Mouse (Mus musculus) MEL (cell line): ENCODE results near the gene Fam69a. TPM values are rescaled to one million over a fixed set of nuclear protein-coding genes. Genes with fewer than 3 reads are reported as not detected.

Experiments used
- DNase-seq: peaks from one replicate; pipeline ENCODE4 v3.0.0; 2011; ENCODE audit warnings: low read depth, low spot score
- H3K27ac ChIP-seq: 2 replicates; pipeline ENCODE4 v1.5.1; 2012; ENCODE audit warnings: low read depth, mild to moderate bottlenecking, control low read depth, low read length, moderate library complexity; ENCODE audit not compliant: control insufficient read depth
- H3K27me3 ChIP-seq, 2 experiments: fragments of 150-350 bp in 1 of 2; sonication (generic) in 1 of 2; 2 replicates each; pipeline ENCODE4 v1.6.1; 2012; ENCODE audit warnings: low read length in 2 of 2, mild to moderate bottlenecking in 2 of 2, improper control_type of control experiment in 1 of 2, moderate library complexity in 1 of 2; ENCODE audit not compliant: insufficient read depth in 2 of 2, control insufficient read depth in 1 of 2
- H3K36me3 ChIP-seq, 2 experiments: 2 replicates each; pipeline ENCODE4 v1.6.1; 2012 to 2014; ENCODE audit warnings: low read length in 2 of 2, improper control_type of control experiment in 1 of 2, inconsistent platforms in 1 of 2, mild to moderate bottlenecking in 1 of 2; ENCODE audit not compliant: insufficient read depth in 2 of 2, control insufficient read depth in 1 of 2
- H3K4me1 ChIP-seq, 2 experiments: fragments of 150-350 bp in 1 of 2; sonication (generic) in 1 of 2; 2 replicates each; pipeline ENCODE4 v1.6.1; 2012; ENCODE audit warnings: low read length in 2 of 2, improper control_type of control experiment in 1 of 2, mild to moderate bottlenecking in 1 of 2; ENCODE audit not compliant: insufficient read depth in 2 of 2, control insufficient read depth in 1 of 2
- H3K4me3 ChIP-seq, 2 experiments: fragments of 150-350 bp in 1 of 2; sonication (generic) in 1 of 2; 2 replicates each; pipeline ENCODE4 v1.5.1; 2012; ENCODE audit warnings: low read depth in 2 of 2, low read length in 2 of 2, mild to moderate bottlenecking in 2 of 2, moderate library complexity in 2 of 2, control low read depth in 1 of 2, improper control_type of control experiment in 1 of 2; ENCODE audit not compliant: control insufficient read depth in 1 of 2, insufficient read depth in 1 of 2
- H3K79me2 ChIP-seq: 2 replicates; pipeline ENCODE4 v1.6.1; 2012; ENCODE audit warnings: mild to moderate bottlenecking, low read length, moderate library complexity; ENCODE audit not compliant: control insufficient read depth, poor library complexity, insufficient read depth
- H3K9ac ChIP-seq: 2 replicates; pipeline ENCODE4 v1.6.1; 2012; ENCODE audit warnings: low read depth, mild to moderate bottlenecking, control low read depth, low read length, moderate library complexity; ENCODE audit not compliant: control insufficient read depth, poor library complexity, severe bottlenecking
- H3K9me3 ChIP-seq: fragments of 150-350 bp; sonication (generic); replicated peaks from 2 replicates; pipeline ENCODE4 v1.6.1; 2012; ENCODE audit warnings: mild to moderate bottlenecking, low read length, improper control_type of control experiment, moderate library complexity; ENCODE audit not compliant: insufficient read depth
- BHLHE40 ChIP-seq: IDR thresholded peaks from 2 replicates; pipeline ENCODE4 v1.6.1; 2012; ENCODE audit warnings: low read depth, mild to moderate bottlenecking, inconsistent platforms, low read length, improper control_type of control experiment, borderline replicate concordance
- CTCF ChIP-seq, 3 experiments: IDR thresholded peaks in 2 of 3; conservative IDR thresholded peaks in 1 of 3; 2 replicates each; pipeline ENCODE4 v1.5.1; 2011 to 2012; ENCODE audit warnings: low read length in 3 of 3, low read depth in 2 of 3, mild to moderate bottlenecking in 2 of 3, improper control_type of control experiment in 1 of 3, inconsistent platforms in 1 of 3, mixed read lengths in 1 of 3, moderate library complexity in 1 of 3; ENCODE audit not compliant: control insufficient read depth in 1 of 3, insufficient read depth in 1 of 3, poor library complexity in 1 of 3, severe bottlenecking in 1 of 3
- E2F4 ChIP-seq: IDR thresholded peaks from 2 replicates; pipeline ENCODE4 v1.6.1; 2011; ENCODE audit warnings: low read depth, low read length, improper control_type of control experiment, borderline replicate concordance
- EP300 ChIP-seq, 2 experiments: IDR thresholded peaks; 2 replicates each; pipeline ENCODE4 v1.6.1; 2011; ENCODE audit warnings: improper control_type of control experiment in 2 of 2, low read length in 2 of 2, low read depth in 1 of 2, mild to moderate bottlenecking in 1 of 2
- ETS1 ChIP-seq: IDR thresholded peaks from 2 replicates; pipeline ENCODE4 v1.6.1; 2012; ENCODE audit warnings: low read depth, mild to moderate bottlenecking, inconsistent platforms, low read length, improper control_type of control experiment, moderate library complexity
- GATA1 ChIP-seq: IDR thresholded peaks from 2 replicates; pipeline ENCODE4 v1.6.1; 2011; ENCODE audit warnings: low read depth, low read length, improper control_type of control experiment
- HCFC1 ChIP-seq: IDR thresholded peaks from 2 replicates; pipeline ENCODE4 v1.6.1; 2012; ENCODE audit warnings: low read depth, mild to moderate bottlenecking, inconsistent platforms, low read length, improper control_type of control experiment, moderate library complexity
- JUND ChIP-seq: IDR thresholded peaks from 2 replicates; pipeline ENCODE4 v1.6.1; 2011; ENCODE audit warnings: low read depth, mild to moderate bottlenecking, improper control_type of control experiment, low read length
- KAT2A ChIP-seq: conservative IDR thresholded peaks from 2 replicates; pipeline ENCODE4 v1.6.1; 2012; ENCODE audit warnings: low read depth, low read length, improper control_type of control experiment, inconsistent platforms
- MAFK ChIP-seq: IDR thresholded peaks from 2 replicates; pipeline ENCODE4 v1.6.1; 2011; ENCODE audit warnings: low read depth, mild to moderate bottlenecking, low read length, improper control_type of control experiment, borderline replicate concordance
- MAX ChIP-seq: IDR thresholded peaks from 2 replicates; pipeline ENCODE4 v1.6.1; 2011; ENCODE audit warnings: low read length, improper control_type of control experiment
- MAZ ChIP-seq: IDR thresholded peaks from 2 replicates; pipeline ENCODE4 v1.6.1; 2012; ENCODE audit warnings: low read depth, mild to moderate bottlenecking, inconsistent platforms, low read length, improper control_type of control experiment
- MEF2A ChIP-seq: IDR thresholded peaks from 2 replicates; pipeline ENCODE4 v1.6.1; 2014; ENCODE audit warnings: low read depth, mild to moderate bottlenecking, inconsistent platforms, low read length, improper control_type of control experiment; ENCODE audit not compliant: poor library complexity, insufficient replicate concordance, severe bottlenecking; ENCODE audit errors: extremely low read depth
- MXI1 ChIP-seq: IDR thresholded peaks from 2 replicates; pipeline ENCODE4 v1.6.1; 2011; ENCODE audit warnings: mild to moderate bottlenecking, low read depth, low read length, improper control_type of control experiment
- MYB ChIP-seq: IDR thresholded peaks from 2 replicates; pipeline ENCODE4 v1.6.1; 2011; ENCODE audit warnings: mild to moderate bottlenecking, low read depth, low read length, improper control_type of control experiment
- MYC ChIP-seq: IDR thresholded peaks from 2 replicates; pipeline ENCODE4 v1.6.1; 2011; ENCODE audit warnings: low read depth, mild to moderate bottlenecking, low read length, improper control_type of control experiment, moderate library complexity
- NELFE ChIP-seq: IDR thresholded peaks from 2 replicates; pipeline ENCODE4 v1.6.1; 2011; ENCODE audit warnings: low read depth, low read length, improper control_type of control experiment
- NRF1 ChIP-seq: IDR thresholded peaks from 2 replicates; pipeline ENCODE4 v1.6.1; 2014; ENCODE audit warnings: low read depth, mild to moderate bottlenecking, inconsistent platforms, low read length, improper control_type of control experiment, moderate library complexity; ENCODE audit not compliant: poor library complexity, insufficient read depth, severe bottlenecking
- RCOR1 ChIP-seq: IDR thresholded peaks from 2 replicates; pipeline ENCODE4 v1.6.1; 2012; ENCODE audit warnings: low read depth, mild to moderate bottlenecking, inconsistent platforms, low read length, improper control_type of control experiment
- SIN3A ChIP-seq: IDR thresholded peaks from 2 replicates; pipeline ENCODE4 v1.6.1; 2012; ENCODE audit warnings: low read length, improper control_type of control experiment, inconsistent platforms
- SMC3 ChIP-seq: IDR thresholded peaks from 2 replicates; pipeline ENCODE4 v1.6.1; 2011; ENCODE audit warnings: low read depth, low read length, improper control_type of control experiment
- TAL1 ChIP-seq: IDR thresholded peaks from 2 replicates; pipeline ENCODE4 v1.6.1; 2012; ENCODE audit warnings: mild to moderate bottlenecking, inconsistent platforms, low read length, moderate library complexity, mixed read lengths
- TBP ChIP-seq: IDR thresholded peaks from 2 replicates; pipeline ENCODE4 v1.8.0; 2011; ENCODE audit warnings: low read depth, low read length, improper control_type of control experiment
- TCF12 ChIP-seq: IDR thresholded peaks from 2 replicates; pipeline ENCODE4 v1.6.1; 2014; ENCODE audit warnings: low read depth, mild to moderate bottlenecking, inconsistent platforms, low read length, improper control_type of control experiment, moderate library complexity
- UBTF ChIP-seq: IDR thresholded peaks from 2 replicates; pipeline ENCODE4 v1.6.1; 2012; ENCODE audit warnings: low read depth, mild to moderate bottlenecking, inconsistent platforms, low read length, improper control_type of control experiment, moderate library complexity, borderline replicate concordance; ENCODE audit not compliant: insufficient read depth
- USF1 ChIP-seq: IDR thresholded peaks from 2 replicates; pipeline ENCODE4 v1.6.1; 2014; ENCODE audit warnings: low read depth, mild to moderate bottlenecking, inconsistent platforms, low read length, improper control_type of control experiment, moderate library complexity
- USF2 ChIP-seq, 2 experiments: IDR thresholded peaks; 2 replicates each; pipeline ENCODE4 v1.6.1; 2011 to 2012; ENCODE audit warnings: improper control_type of control experiment in 2 of 2, low read length in 2 of 2, borderline replicate concordance in 1 of 2, inconsistent platforms in 1 of 2, low read depth in 1 of 2, mild to moderate bottlenecking in 1 of 2; ENCODE audit not compliant: insufficient read depth in 1 of 2
- ZC3H11A ChIP-seq: IDR thresholded peaks from 2 replicates; pipeline ENCODE4 v1.6.1; 2012; ENCODE audit warnings: low read depth, mild to moderate bottlenecking, inconsistent platforms, low read length, improper control_type of control experiment
- ZKSCAN1 ChIP-seq: IDR thresholded peaks from 2 replicates; pipeline ENCODE4 v1.6.1; 2012; ENCODE audit warnings: low read depth, mild to moderate bottlenecking, inconsistent platforms, low read length, improper control_type of control experiment, moderate library complexity
- ZMIZ1 ChIP-seq: IDR thresholded peaks from 2 replicates; pipeline ENCODE4 v1.6.1; 2012; ENCODE audit warnings: low read depth, mild to moderate bottlenecking, inconsistent platforms, low read length, improper control_type of control experiment, moderate library complexity
- ZNF384 ChIP-seq: IDR thresholded peaks from 2 replicates; pipeline ENCODE4 v1.6.1; 2012; ENCODE audit warnings: low read depth, mild to moderate bottlenecking, inconsistent platforms, low read length, improper control_type of control experiment
- polyA plus RNA-seq, 2 experiments: library from polyadenylated mRNA; stranded (reverse) in 1 of 2; unstranded in 1 of 2; fragments of >175 nt in 1 of 2; fragments of >200 nt in 1 of 2; gene quantifications; 2 replicates each; pipeline versions ENCODE4 v1.2.1 to v1.2.4; 2012; ENCODE audit warnings: low replicate concordance in 2 of 2, low read depth in 1 of 2; ENCODE audit not compliant: insufficient read length in 2 of 2, insufficient read depth in 1 of 2, missing spikeins in 1 of 2
- total RNA-seq: library from RNA; depleted of rRNA; stranded (reverse); fragments of 300-350 nt; gene quantifications from 2 replicates; pipeline ENCODE4 v1.2.3, GENCODE M21; 2012

The Fam69a gene
- total and polyA plus RNA-seq, 3 experiments, result 8.5 to 10.6 TPM; not detected in 1

GRCm38 (mm10) chr5:107964031-107964758 is 22.7 kb downstream of the Fam69a start (continued):
- no peak for TF ChIP-seq UBTF
- TF ChIP-seq, all 39 proteins: peak for 5

- Histone ChIP-seq H3K9me3 (no peaks in the 10 kb centered on the region), H3K36me3 (peaks cover 0 to 50% of the 10 kb centered on the region in 2 experiments; a peak in 2 of 4 replicates), H3K4me1 (peaks cover 37 to 47% of the 10 kb centered on the region in 2 experiments), H3K9ac (peak overlapping the region; percentile 64), H3K27ac (peak overlapping the region; percentile 92), H3K79me2 (peaks cover 4% of the 10 kb centered on the region), H3K4me3 (peak overlapping the region; percentile 45 to 54), H3K27me3 (no peaks in the 10 kb centered on the region)
- DNase-seq, result peak; percentile 80
- TF ChIP-seq MAFK, result no peak
- TF ChIP-seq ZC3H11A, result no peak
- no peak for TF ChIP-seq MAX
- TF ChIP-seq MYC, result no peak
- TF ChIP-seq E2F4, result no peak
- TF ChIP-seq TBP, result peak; percentile 30; the same call in 1 of the 2 replicates
- TF ChIP-seq MEF2A, result no peak
- no peak for TF ChIP-seq ZKSCAN1
- TF ChIP-seq TCF12, result peak; percentile 36; the same call in 1 of the 2 replicates
- no peak for TF ChIP-seq NRF1
- no peak for TF ChIP-seq HCFC1
- TF ChIP-seq KAT2A, result no peak
- no peak for TF ChIP-seq MYB
- TF ChIP-seq EP300 (IDR thresholded peaks at IDR 0.05; ENCODE audit: low read depth in 1 of 2, low read length in 2 of 2), result peak in 1 of 2 experiments; percentile 71; a peak in 3 of 4 replicates
- TF ChIP-seq SIN3A, result no peak; the same call in 1 of the 2 replicates
- 0 out of 2 replicates have a peak, but pooled peaks have one; percentile 18 for TF ChIP-seq TAL1
- no peak for TF ChIP-seq NELFE
- no peak for TF ChIP-seq BHLHE40
- TF ChIP-seq RCOR1, result no peak
- no peak for TF ChIP-seq SMC3
- TF ChIP-seq JUND, result no peak
- TF ChIP-seq USF2 (IDR thresholded peaks at IDR 0.05; ENCODE audit: borderline replicate concordance in 1 of 2, insufficient read depth in 1 of 2, low read depth in 1 of 2, low read length in 2 of 2), result no peak
- TF ChIP-seq USF1, result no peak
- no peak for TF ChIP-seq CTCF (IDR thresholded peaks at IDR 0.05 in 2 of 3, conservative IDR thresholded peaks at IDR 0.05 in 1 of 3; ENCODE audit: control insufficient read depth in 1 of 3, insufficient read depth in 1 of 3, low read depth in 2 of 3, low read length in 3 of 3, poor library complexity in 1 of 3, severe bottlenecking in 1 of 3)
- no peak for TF ChIP-seq MAZ
- no peak for TF ChIP-seq UBTF
- no peak for TF ChIP-seq GATA1
- TF ChIP-seq ZMIZ1, result no peak
- peak; percentile 76 for TF ChIP-seq ETS1
- 0 out of 2 replicates have a peak, but pooled peaks have one; percentile 5 for TF ChIP-seq ZNF384
- TF ChIP-seq MXI1, result no peak; the same call in 1 of the 2 replicates
Measured at GRCm38 (mm10) chr5:107961438-107962251, 25.2 kb downstream of the Fam69a start.
